ENCODE assay signal across 12 mouse cellular contexts in the genomic region with DNA sequence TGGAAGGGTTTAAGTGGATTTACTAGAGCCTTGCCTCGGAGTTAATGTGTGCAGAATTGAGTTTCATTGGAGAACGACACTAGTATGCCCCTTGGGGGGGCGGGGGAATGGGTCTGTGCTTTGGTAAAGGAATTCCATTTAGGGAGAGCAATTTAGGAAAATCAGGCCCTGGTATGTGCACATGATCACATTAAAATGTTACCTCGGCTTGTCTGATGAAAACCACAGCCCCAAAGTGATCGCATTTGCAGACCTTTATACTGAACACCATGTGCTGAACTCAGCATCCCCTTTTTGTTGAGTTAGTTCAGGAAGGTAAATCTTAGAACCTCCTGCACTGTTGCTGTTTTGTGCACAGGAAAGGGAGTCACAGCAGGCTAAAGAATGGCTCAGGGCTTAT.
DNase-seq lines count a peak whose midpoint lies in the region; ATAC-seq and TF ChIP-seq lines count a peak whose summit lies in the region.
"Had no signal": no experiment of that assay in that cellular context is flagged by ENCODE, and none has a peak within 500 bp of the region (broad histone marks: within the 10 kb centered on the region; RNA-seq: fewer than 3 reads in every experiment).

No protein-coding gene starts in this region.

- no peak for TF ChIP-seq CTCF in midbrain, postnatal 0 days (IDR thresholded peaks at IDR 0.05)

- no peak overlapping the region for H3K4me2 ChIP-seq in intestine, embryonic 16.5 days (ENCODE audit: low read depth, low read length)
- no peak overlapping the region for H3K4me2 ChIP-seq in intestine, embryonic 15.5 days (replicated peaks)
- H3K4me2 ChIP-seq in midbrain, postnatal 0 days (ENCODE audit: low read depth, low read length, poor library complexity, severe bottlenecking), result no peak overlapping the region
- no peak overlapping the region for H3K4me2 ChIP-seq in midbrain, embryonic 13.5 days (replicated peaks)
- no peak overlapping the region for H3K4me2 ChIP-seq in stomach, embryonic 16.5 days (ENCODE audit: low read depth, low read length)
- H3K4me2 ChIP-seq: heart, embryonic 11.5 days had no signal

- H3K9ac ChIP-seq in intestine, embryonic 16.5 days (ENCODE audit: low read depth, low read length), result no peak overlapping the region
- no peak overlapping the region for H3K9ac ChIP-seq in intestine, embryonic 15.5 days
- no peak overlapping the region for H3K9ac ChIP-seq in midbrain, postnatal 0 days (replicated peaks; ENCODE audit: low read length, poor library complexity, severe bottlenecking)
- no peak overlapping the region for H3K9ac ChIP-seq in midbrain, embryonic 13.5 days (replicated peaks)
- H3K9ac ChIP-seq in stomach, embryonic 16.5 days (ENCODE audit: low read length), result no peak overlapping the region

- ATAC-seq in intestine, embryonic 16.5 days, result no peak
- no peak for ATAC-seq in intestine, embryonic 15.5 days
- ATAC-seq in midbrain, postnatal 0 days (ENCODE audit: low FRiP score), result no peak
- ATAC-seq in midbrain, embryonic 13.5 days, result no peak
- no peak for ATAC-seq in stomach, embryonic 16.5 days (ENCODE audit: insufficient read depth, low FRiP score)
- ATAC-seq: intestine, postnatal 0 days had no signal

- H3K27ac ChIP-seq in intestine, embryonic 16.5 days (ENCODE audit: low read length), result peak overlapping the region; percentile 48; the same call in 1 of the 2 replicates
- H3K27ac ChIP-seq in intestine, embryonic 15.5 days, result no peak overlapping the region
- H3K27ac ChIP-seq in midbrain, postnatal 0 days (ENCODE audit: low read depth, low read length), result peak overlapping the region; percentile 65
- H3K27ac ChIP-seq in midbrain, embryonic 13.5 days, result no peak overlapping the region
- H3K27ac ChIP-seq in stomach, embryonic 16.5 days (ENCODE audit: low read length), result peak overlapping the region; percentile 12; the same call in 1 of the 2 replicates

- peak; percentile 20 for DNase-seq in embryo, embryonic 11 days
- DNase-seq in embryo, embryonic 9.5 days (ENCODE audit: extremely low spot score), result no peak
- no peak for DNase-seq in midbrain, postnatal 0 days (ENCODE audit: low spot score)
- no peak for DNase-seq in left cerebral cortex, adult 11 months (ENCODE audit: low spot score)
- DNase-seq: adrenal gland, adult 8-10 months; thymus, postnatal 14 days had no signal

- H3K27me3 ChIP-seq in intestine, embryonic 16.5 days (replicated peaks; ENCODE audit: control insufficient read depth, insufficient read depth, low read length), result no peaks in the 10 kb centered on the region
- H3K27me3 ChIP-seq in intestine, embryonic 15.5 days (replicated peaks), result no peaks in the 10 kb centered on the region
- no peaks in the 10 kb centered on the region for H3K27me3 ChIP-seq in midbrain, postnatal 0 days (ENCODE audit: insufficient read depth, low read length)
- H3K27me3 ChIP-seq in midbrain, embryonic 13.5 days, result no peaks in the 10 kb centered on the region
- no peaks in the 10 kb centered on the region for H3K27me3 ChIP-seq in stomach, embryonic 16.5 days (ENCODE audit: control insufficient read depth, insufficient read depth, low read length)

- H3K9me3 ChIP-seq in intestine, embryonic 16.5 days (ENCODE audit: control insufficient read depth, low read length), result no peaks in the 10 kb centered on the region
- no peaks in the 10 kb centered on the region for H3K9me3 ChIP-seq in intestine, embryonic 15.5 days
- no peaks in the 10 kb centered on the region for H3K9me3 ChIP-seq in midbrain, postnatal 0 days (ENCODE audit: low read length)
- no peaks in the 10 kb centered on the region for H3K9me3 ChIP-seq in midbrain, embryonic 13.5 days
- no peaks in the 10 kb centered on the region for H3K9me3 ChIP-seq in stomach, embryonic 16.5 days (replicated peaks; ENCODE audit: control insufficient read depth, low read length)

- H3K36me3 ChIP-seq in intestine, embryonic 16.5 days (ENCODE audit: control insufficient read depth, insufficient read depth, low read length), result no peaks in the 10 kb centered on the region
- no peaks in the 10 kb centered on the region for H3K36me3 ChIP-seq in intestine, embryonic 15.5 days
- no peaks in the 10 kb centered on the region for H3K36me3 ChIP-seq in midbrain, postnatal 0 days (ENCODE audit: insufficient read depth, low read length)
- H3K36me3 ChIP-seq in midbrain, embryonic 13.5 days, result no peaks in the 10 kb centered on the region
- no peaks in the 10 kb centered on the region for H3K36me3 ChIP-seq in stomach, embryonic 16.5 days (ENCODE audit: control insufficient read depth, insufficient read depth, low read length)

- no peaks in the 10 kb centered on the region for H3K4me1 ChIP-seq in intestine, embryonic 16.5 days (ENCODE audit: control insufficient read depth, insufficient read depth, low read length)
- peaks cover 7% of the 10 kb centered on the region; the same call in 1 of the 2 replicates for H3K4me1 ChIP-seq in intestine, embryonic 15.5 days (replicated peaks)
- H3K4me1 ChIP-seq in midbrain, postnatal 0 days (ENCODE audit: insufficient read depth, low read length), result 0 out of 2 replicates have a peak, but pooled peaks cover 7% of the 10 kb centered on the region
- peaks cover 17% of the 10 kb centered on the region for H3K4me1 ChIP-seq in midbrain, embryonic 13.5 days (replicated peaks)
- peaks cover 16% of the 10 kb centered on the region for H3K4me1 ChIP-seq in stomach, embryonic 16.5 days (ENCODE audit: control insufficient read depth, insufficient read depth, low read length)

- WGBS in intestine, embryonic 16.5 days, result 53% methylated on average over 5 of the region's 5 CpGs
- WGBS in intestine, embryonic 15.5 days, result 50% methylated on average over 5 of the region's 5 CpGs
- 50% methylated on average over 5 of the region's 5 CpGs for WGBS in midbrain, postnatal 0 days
- WGBS in midbrain, embryonic 13.5 days, result 65% methylated on average over 5 of the region's 5 CpGs
- 53% methylated on average over 5 of the region's 5 CpGs for WGBS in stomach, embryonic 16.5 days

- no peak overlapping the region for H3K4me3 ChIP-seq in intestine, embryonic 16.5 days (ENCODE audit: low read length)
- no peak overlapping the region for H3K4me3 ChIP-seq in intestine, embryonic 15.5 days (replicated peaks)
- no peak overlapping the region for H3K4me3 ChIP-seq in midbrain, postnatal 0 days (ENCODE audit: low read depth, low read length)
- H3K4me3 ChIP-seq in midbrain, embryonic 13.5 days (replicated peaks), result no peak overlapping the region
- no peak overlapping the region for H3K4me3 ChIP-seq in stomach, embryonic 16.5 days (replicated peaks; ENCODE audit: low read length)

Comparison
In these comparisons a context has a peak if more than half of its experiments do, and no peak if none do; other contexts are left out.
1. H3K27ac ChIP-seq: peak in intestine, embryonic 16.5 days (single experiment), midbrain, postnatal 0 days (single experiment) and stomach, embryonic 16.5 days (single experiment); none in intestine, embryonic 15.5 days (single experiment) and midbrain, embryonic 13.5 days (single experiment).